Mouse (Mus musculus) spleen, postnatal 4 days (tissue): Measurements from ENCODE around the gene Ephx1.
"Not testable (repeated sequence)": the region's sequence is repeated elsewhere in the genome, so short reads cannot be mapped to it uniquely, and the experiment has no call there.

ENCODE experiments used
- DNase-seq, 2 experiments: peaks; one replicate each; pipeline ENCODE4 v3.0.0; 2022; ENCODE audit warnings: low spot score in 2 of 2

Gene Ephx1

DNA sequence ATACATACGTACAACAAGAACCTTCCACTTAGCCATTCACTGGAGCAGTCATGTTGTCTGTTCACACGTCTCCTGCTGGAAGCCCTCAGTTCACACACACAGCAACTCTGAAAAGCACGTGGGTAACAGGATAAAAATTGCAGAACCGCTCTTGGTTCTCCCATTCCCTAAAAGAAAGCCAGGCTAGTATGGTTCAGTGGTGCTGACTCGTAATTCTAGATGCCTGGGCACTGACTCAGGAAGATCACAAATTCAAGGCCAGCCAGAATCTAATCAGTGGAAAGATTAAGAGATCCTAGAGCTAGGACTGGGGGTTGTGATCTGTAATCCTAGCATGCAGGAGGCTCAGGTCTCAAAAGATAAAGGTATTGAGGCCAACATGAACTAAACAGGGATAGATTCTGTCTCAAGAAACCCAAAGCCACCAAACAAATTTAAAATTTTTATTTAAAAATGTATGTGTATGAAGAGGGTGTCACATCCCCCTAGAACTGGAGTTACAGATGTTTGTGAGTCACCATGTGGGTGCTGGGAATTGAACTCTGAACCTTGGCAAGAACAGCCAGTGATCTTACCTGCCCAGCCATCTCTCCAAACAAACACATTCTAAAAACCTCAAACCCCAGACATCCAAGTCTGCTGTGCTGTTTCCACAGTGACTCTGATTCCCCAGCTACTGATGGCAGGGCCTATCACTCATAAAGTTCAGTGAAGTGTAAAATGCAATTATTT lies at the start of gene Ephx1:
Gene Ephx1 (minus strand): TSS at position 149 of the 732 bp plus-strand sequence.
- no peak for DNase-seq

DNA sequence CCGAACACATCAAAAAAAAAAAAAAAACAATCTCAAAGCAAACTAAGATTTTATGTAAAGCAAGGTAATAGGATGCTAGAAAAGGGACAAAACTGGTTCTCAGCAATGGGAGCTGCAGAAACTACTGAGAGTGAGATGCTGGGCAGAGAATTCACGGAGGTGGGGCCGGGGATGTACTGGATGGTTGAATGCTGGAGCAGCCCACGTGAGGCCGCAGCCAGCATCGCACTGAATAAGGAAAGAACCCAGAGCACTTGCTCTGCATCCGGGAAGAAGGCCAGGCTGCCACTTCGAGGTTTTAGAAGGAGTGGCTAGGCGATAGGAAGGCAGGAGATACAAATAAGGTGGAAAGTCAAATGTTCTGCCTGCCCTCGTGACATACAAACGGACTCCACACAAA lies 49.0 kb upstream of the Ephx1 start:
- DNase-seq: no peak

DNA sequence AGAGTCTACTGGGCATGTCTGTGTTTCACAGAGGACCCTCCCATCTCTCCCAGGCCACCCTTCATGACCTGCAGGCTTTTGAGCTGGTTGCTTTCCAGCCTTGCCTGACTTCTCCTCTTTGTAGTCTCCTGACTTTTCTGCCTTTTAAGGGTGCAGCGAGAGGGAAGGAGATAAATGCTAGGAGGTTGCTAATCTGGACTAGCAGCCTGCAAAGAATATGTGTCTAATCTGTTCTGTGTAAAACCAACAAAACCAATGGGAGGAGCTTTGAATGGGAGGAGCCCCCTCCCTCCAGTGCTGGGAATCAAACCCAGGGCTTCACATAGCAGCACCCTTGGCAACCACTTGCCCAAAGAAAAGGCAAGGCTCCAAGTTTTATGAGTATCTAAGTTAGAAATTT lies 47.6 kb upstream of the Ephx1 start:
- no peak for DNase-seq

DNA sequence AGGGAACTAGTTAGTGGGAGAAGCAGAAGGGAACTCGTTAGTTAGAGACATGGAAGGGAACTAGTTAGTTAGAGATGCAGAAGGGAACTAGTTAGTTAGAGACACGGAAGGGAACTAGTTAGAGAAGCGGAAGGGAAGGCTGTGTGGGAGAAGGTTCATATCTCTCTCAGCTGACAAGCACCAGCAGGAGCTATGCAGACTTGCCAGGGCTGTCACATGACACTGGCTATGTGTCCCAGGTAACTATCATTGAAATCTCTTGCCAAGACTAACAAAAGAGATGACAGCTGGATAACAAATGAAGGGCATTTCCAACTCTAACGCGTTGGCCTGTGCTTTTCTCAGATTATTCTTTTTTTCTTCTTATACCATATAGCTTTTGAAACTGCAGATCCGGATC lies 43.9 kb upstream of the Ephx1 start:
- no peak for DNase-seq

DNA sequence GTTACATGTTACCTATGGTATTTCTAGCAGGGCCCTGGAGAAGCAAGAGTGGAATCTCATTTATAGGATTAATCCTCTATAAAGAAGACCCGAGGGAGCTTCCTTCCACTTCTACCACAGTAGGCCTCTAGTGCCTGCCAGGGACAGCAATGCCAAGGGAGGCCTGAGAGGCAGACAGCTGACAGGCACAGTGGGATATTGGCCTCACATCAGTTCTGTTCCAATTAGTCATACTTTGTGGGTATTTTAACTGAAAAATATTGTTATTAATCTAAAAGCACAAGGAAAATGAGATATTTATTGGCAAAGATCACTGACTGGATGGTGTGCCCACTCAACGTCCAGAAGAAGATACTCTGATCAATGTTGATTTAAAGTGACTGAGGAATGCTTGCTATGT lies 43.3 kb upstream of the Ephx1 start:
- DNase-seq: no peak

DNA sequence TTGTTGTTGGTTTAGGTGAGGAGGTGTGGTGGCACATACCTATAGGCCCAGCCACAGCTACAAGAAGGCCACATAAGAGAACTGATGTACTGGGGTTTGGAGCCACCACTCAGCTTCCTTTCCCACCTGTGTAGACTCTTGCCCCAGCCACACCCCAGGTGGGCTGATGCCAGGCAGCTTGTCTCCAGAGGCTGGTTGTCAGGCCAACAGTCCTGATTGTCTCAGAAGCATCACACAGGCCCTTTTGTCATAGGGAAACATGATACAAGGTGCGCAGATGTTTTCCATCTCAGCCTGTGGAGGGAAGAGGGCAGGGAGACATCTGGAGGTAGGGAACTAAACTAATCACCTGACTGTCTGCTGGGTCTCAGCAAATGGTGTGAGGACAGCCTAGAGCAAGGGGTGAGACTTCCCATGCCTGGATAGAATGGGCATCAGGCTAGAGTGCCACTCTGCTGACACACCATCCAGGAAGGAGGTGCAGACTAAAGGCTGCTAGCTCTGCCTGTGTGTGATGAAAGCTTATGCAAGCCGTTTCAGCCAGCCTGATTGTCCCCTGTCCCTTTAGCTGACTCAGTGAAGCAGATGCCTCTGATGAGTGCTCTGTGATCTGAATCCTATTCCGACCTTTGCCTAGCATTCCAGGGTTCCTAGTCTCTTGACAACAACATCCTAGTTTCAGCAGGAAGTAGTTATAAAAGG lies 41.2 kb upstream of the Ephx1 start:
- no peak for DNase-seq

DNA sequence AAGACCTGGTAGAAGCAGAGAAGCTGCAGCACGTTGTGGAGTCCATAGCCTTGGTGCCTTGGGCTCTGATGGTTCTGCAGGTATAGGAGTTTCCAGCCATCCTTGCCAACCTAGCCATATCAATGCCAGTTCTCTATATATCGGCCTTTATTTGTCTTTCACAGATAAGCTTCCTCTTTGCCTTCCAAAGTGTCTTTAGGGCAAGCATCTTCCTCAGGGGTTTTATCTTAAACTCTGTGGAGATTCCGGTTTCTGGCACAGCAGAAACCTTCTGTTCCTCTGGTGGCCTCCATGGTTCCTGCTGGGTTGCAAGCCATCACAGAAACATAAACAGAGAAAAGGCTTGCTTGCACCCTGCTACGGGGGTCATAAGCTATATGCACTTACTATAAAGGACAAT lies 32.2 kb upstream of the Ephx1 start:
- DNase-seq: no peak

DNA sequence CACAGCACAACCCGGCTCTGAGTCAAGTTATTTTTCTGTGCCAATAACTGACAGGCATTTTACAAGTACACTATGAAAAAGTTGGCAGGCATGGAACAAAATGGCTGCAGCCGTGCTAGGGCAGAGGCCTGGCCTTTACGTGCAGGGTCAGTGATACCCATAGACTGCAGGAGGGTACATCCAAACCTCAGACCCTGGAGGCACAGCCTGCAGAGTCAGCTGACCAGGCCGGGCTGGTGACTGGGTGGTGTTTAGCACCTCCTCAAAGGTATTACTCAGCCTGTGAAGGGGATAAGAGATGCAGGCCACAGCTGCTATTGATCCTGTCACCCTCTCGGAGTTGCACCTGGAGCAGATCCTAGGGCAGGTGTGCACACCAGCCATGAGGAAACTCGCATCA lies 30.2 kb upstream of the Ephx1 start, which contains the start of gene 9130409I23Rik:
Gene 9130409I23Rik (plus strand): TSS at position 301 of the 400 bp plus-strand sequence.
- DNase-seq: no peak

DNA sequence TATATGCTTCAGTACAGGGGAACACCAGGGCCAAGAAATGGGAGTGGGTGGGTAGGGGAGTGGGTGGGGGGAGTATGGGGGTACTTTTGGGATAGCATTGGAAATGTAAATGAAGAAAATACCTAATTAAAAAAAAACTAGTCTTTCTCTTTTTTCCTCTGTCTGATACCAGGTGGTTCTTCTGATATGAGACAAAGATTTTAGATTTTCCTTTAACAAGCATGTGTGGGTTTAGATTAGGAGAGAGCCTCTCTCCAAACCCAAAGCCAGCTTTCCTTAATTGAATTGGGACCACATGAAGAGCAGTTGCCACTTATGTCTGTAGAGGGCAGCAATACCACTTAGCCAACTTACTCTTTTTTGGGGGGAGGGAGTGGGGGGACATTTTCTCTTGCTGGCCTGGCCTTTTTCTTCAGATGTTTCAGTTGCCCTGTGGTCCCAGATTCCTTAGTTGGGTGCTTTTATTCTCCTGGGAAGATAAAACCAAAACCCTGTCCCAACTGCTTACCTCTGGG lies 28.7 kb upstream of the Ephx1 start:
- DNase-seq: no peak

DNA sequence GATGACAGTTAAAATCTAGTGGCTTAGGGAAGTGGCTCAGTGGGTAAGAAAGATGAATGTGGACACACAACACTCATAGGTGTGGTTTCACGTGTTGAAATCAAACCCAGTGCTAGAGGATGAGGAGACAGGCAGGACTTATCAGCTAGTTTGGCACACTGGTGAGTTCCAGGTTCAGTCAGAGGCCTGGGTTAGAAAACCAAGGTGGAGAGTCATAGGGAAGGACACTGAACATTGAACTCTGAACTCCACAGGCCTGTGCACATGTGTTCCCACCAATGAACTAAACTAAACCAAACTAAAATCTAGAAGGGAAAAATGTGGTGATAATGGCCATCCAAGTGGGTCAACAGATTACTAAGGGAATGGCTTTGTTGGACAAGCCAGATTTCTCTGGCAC lies 26.8 kb upstream of the Ephx1 start:
- DNase-seq: no peak

DNA sequence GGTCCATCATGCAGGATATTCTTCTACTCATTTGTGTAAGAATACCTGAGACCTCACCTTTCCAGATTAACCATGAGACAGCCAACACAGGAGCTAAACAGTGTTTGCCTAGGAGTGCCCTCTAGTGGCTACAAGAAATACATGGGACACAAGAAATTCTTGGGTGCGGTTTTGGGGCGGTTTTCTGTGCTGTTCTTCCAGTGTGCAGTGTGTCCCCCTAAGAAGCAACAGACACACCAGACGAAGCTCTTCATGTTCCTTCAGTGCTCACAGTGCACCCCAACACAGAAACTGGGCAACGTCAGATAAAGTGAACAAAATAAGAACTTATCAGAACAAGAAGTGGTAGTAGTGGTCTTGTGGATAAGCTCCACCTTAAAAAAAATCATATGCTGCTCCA lies 18.9 kb upstream of the Ephx1 start:
- no peak for DNase-seq

DNA sequence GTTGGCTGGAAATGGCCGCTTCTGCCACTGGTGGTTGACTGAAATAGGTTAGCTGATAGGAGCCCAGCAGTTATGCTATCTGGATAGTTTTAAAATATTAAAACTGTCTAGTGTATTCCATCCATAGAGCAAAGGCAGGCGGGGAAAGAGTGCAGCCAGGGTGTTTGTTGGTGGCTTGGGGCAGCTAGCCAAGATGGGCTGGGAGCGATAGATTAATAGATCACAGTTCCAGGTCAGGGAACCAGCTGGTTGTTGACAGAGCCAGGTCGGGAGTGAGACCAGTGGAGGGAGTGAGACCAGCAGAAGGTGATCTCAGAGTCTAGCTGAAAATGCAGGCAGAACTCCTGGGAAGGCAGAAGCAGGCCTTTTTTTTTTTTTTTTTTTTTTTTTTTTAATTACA lies 16.9 kb upstream of the Ephx1 start:
- DNase-seq: no peak

DNA sequence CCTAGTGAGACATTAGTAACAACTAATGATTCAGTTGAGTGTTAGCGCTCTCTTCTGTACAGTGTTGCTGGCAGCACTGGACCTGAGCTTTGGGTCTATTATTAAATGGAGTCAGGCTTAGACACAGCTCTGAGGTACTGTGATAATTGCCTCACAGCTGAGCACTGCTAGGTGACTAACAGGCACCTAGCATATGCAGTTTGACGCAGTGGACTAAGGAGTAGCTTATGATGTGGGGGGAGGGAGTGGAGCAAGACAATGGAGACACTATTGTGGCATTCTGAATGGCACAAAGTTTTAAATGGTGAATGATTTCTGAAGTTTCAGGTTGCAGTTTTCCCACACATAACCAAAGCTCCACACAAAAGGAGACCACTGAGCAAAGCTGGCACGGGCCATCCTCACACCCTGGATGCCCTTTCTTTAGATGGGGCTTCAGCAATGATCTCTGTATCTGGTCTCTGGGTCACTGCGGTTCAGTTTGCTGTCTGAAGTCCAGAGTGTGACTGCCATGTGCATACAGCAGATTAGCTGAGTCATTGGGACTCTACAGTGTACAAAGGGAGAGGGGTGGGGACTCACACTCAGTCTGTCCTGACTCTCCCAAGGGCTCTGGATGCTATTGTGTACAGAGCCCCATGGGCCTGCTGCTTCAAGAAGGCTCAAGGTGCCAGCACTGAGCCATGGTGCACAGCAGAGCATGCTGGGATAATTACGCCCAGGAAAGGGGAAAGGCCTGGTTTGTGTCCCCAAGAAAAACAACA lies 14.5 kb upstream of the Ephx1 start:
- not testable (repeated sequence) for DNase-seq

DNA sequence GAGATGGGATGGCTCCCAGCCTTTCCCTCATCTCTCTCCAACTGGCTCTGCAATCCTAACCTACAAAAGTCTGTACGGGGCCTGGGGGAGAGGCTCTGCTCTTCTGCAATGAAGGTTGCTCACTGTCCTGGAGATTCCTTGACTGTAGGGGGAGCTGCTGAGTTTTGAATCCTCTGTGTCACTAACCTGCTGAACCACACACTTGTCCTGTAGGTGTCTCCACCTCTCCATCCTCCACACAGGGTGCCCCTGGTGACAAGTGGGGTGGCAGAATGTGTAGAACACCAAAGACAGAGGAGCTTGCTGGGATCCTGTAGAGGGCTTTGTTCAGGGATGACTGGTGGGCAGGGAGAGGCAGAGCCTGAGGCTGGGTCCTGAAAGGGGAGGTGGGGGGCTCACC lies 1.6 kb upstream of the Ephx1 start:
- DNase-seq: peak; percentile 75 to 84

DNA sequence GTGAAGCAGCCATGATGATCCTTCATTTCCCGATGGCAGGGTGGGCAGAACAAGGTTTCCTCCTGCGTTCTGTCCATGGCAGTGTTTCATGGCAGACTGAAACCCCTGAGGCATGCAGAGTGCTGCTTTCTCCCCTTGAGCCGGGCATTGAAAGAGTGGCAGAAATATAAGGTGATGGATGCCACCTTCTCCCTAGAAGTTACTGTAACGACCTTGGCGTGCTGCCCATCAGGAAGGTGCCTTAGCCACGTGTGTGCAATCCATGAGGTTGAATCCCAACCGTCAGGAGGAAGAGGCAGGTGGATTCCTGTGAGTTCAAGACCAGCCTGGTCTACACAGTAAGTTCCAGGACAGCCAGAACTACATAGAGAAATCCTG lies 773 bp upstream of the Ephx1 start:
- DNase-seq: no peak

DNA sequence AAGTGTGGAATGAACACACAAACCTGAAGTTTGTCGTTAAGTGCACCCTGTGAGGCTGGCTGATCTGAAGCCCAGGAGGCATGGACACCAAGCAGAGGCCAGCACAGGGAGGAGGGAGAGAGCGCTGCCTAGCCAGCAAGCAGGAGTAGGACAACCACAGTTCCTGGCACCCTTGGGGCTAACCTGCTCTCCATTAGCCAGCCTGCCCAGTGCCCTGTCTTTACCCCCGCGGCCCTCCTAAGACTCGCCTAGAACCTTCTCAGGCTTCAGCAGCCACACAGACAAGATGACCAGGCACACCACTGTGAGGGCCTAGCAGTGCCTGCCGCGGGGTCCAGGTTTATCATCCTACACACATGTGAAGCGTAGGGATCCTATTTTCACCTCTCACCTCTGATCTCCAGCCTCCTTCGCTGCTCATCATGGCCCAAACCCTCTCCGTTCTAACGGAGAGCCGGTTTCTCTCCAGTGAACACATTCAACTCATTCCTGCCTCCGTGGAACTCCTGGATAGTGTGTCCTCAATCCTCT lies 2.7 kb downstream of the Ephx1 start:
- peak in 1 of 2 experiments; percentile 53 for DNase-seq

DNA sequence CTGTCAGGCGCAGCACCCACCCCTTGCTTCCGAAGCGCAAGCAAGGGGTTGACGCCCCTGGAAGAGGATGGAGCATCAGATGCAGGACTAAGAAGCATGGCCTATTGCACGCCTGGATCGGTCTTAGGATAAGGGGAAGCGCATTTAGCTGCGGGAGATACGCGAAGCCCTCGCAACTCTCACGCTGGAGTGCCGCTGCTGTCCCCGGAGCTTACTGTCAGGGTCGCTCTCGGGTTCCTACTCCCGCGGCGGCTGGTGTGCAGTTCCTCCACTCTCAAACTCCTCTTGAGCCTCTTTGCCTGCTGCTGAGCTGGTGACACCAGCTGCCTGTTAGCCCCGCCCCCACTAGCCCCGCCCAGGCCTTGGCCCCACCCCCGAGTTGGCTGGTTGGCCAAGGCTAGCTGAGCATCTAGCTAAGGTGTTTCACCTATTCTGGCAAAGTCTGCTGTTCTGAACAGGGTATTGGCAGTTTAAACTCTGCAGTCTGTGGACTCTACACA lies 3.4 kb downstream of the Ephx1 start:
- peak; percentile 79 to 91 for DNase-seq

DNA sequence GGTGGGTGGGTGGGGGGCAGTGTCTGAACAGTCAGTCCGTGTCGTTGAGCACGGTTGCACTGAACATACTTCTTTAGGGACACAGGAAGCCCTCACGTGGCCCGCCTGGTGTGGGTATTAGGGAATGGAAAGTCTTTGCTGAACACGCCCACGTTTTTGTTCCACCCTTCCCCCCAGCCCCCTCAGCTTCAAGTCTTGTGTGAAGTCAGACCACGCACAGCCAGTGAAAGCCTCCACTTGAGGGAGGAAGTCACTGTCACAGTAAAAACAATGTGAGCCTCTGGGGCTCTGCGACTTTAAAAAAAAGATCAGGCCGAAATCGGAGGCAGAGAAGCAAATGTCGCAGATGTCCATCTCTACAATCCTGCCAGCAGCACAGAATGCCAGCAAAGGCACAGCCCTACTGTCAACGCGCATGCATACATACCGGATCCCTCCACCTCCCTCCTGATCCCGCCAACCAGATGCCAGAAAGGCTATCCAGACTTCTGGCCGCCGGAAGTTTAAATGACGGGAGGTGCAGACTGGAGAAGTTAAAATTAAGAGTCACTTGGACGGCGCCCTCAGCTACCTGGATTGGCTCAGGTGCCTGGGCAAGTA lies 4.1 kb downstream of the Ephx1 start:
- peak; percentile 45 to 65 for DNase-seq

DNA sequence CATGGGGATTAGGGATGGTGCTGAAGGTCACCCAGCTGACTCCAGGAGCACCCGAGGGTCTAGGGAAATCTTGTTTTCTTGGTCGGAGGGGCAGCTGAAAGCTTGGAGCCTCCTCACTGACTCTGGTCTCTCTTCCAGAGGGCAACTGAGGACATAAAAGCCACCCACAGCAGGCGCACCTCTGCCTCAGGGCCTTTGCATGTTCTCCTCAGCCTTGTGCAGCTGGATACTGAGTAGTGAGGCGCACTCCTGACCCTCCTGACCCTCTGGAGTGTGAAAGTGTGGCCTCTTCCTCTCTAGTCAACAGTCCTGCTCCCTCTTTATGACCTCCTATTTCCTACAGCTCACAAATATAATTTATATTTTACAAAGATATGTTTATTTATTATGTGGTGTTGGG lies 4.7 kb downstream of the Ephx1 start:
- peak in 1 of 2 experiments; percentile 56 for DNase-seq

DNA sequence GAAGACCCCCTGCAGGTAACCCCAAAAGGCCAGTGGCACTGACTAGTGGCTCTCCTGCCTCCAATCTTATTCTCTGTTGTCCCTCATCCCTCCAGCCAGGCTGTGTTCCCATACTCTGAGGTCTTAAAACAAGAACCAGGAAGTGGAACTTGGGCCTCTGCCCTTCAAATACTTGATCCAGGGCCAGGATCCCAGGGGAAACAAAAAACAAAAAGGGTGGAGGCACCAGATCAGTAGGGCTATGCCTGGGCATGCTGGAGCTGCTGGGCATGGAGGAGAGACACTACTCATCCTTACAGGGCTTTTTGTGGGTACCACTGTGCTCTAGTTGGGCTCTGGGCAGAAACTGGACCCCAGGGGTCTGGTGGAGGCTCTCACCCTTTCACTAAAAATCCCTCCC lies 5.1 kb downstream of the Ephx1 start:
- peak in 1 of 2 experiments; percentile 56 for DNase-seq

DNA sequence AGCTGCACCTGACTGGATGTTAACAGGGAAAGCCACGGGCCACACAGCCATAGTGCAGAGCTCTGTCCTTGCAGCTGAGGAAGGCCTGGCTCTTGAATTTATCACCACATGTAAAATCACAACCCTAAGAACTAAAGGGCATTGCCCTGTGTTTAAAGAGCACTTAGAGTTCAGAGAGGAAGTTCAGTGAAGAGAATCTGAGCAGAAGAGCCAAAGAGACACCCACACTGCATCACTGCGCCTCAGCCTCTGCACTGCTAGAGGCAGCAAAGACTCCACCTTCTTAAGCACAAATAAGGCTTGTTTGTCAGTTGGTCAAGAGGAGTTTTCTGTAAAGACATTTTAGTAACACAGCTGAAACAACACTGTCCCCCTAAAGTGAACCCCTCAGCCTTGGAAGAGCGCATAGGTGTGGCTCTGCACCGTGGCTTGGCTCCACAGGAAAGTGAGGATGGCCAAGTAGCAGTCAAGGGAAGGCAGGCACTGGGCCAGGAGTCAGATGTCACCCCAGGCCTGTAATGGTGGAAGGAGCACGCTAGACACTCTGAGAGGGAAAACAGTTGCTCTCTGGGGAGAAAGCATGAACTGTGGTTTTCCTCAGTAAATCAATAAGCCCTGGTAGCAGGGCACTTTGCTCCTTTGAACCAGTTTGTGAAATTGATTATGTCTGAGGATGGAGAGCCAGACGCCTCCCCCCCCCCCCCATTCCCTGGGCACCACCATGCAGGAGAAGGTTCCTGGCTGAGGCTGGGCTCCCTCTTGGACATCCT lies 5.8 kb downstream of the Ephx1 start:
- DNase-seq: peak in 1 of 2 experiments; percentile 58
